ENCODE assay signal across 8 mouse cellular contexts in genomic region chr1:193376478-193377134, GRCm38 (mm10). TPM values are rescaled to one million over a fixed set of nuclear protein-coding genes. Genes with fewer than 3 reads are reported as not detected.
DNase-seq lines count a peak whose midpoint lies in the region; ATAC-seq and TF ChIP-seq lines count a peak whose summit lies in the region.

No protein-coding gene starts in this region.

- no peak overlapping the region for H3K27ac ChIP-seq in forebrain, embryonic 11.5 days (ENCODE audit: low read depth, low read length)
- H3K27ac ChIP-seq in hindbrain, embryonic 16.5 days (ENCODE audit: low read depth, low read length) = no peak overlapping the region
- H3K27ac ChIP-seq in lung, embryonic 14.5 days (ENCODE audit: low read depth) = no peak overlapping the region

- no peaks in the 10 kb centered on the region for H3K4me1 ChIP-seq in forebrain, embryonic 11.5 days (replicated peaks; ENCODE audit: control insufficient read depth, insufficient read depth, low read length)
- H3K4me1 ChIP-seq in hindbrain, embryonic 16.5 days (ENCODE audit: control insufficient read depth, insufficient read depth, low read depth, low read length) = peaks cover under 1% of the 10 kb centered on the region; the same call in 1 of the 2 replicates
- no peaks in the 10 kb centered on the region for H3K4me1 ChIP-seq in lung, embryonic 14.5 days (ENCODE audit: insufficient read depth)

- no peak overlapping the region for H3K4me3 ChIP-seq in forebrain, embryonic 11.5 days (ENCODE audit: low read depth, low read length)
- no peak overlapping the region for H3K4me3 ChIP-seq in hindbrain, embryonic 16.5 days (ENCODE audit: low read length)
- H3K4me3 ChIP-seq in lung, embryonic 14.5 days (ENCODE audit: low read depth, low read length) = no peak overlapping the region

- no peak overlapping the region for H3K9ac ChIP-seq in forebrain, embryonic 11.5 days (ENCODE audit: low read length)
- no peak overlapping the region for H3K9ac ChIP-seq in hindbrain, embryonic 16.5 days (ENCODE audit: low read depth, low read length)
- no peak overlapping the region for H3K9ac ChIP-seq in lung, embryonic 14.5 days

- no peaks in the 10 kb centered on the region for H3K27me3 ChIP-seq in forebrain, embryonic 11.5 days (ENCODE audit: control insufficient read depth, insufficient read depth, low read length)
- H3K27me3 ChIP-seq in hindbrain, embryonic 16.5 days (replicated peaks; ENCODE audit: control insufficient read depth, insufficient read depth, low read length) = no peaks in the 10 kb centered on the region
- no peaks in the 10 kb centered on the region for H3K27me3 ChIP-seq in lung, embryonic 14.5 days (ENCODE audit: insufficient read depth, low read length)

- peak; percentile 10 to 11 for DNase-seq in urinary bladder, adult 18-20 months (ENCODE audit: low spot score in 2 of 2)
- DNase-seq in urinary bladder, adult 2 months (ENCODE audit: low spot score) = no peak
- peak; percentile 87 for DNase-seq in brain, embryonic 14.5 days (ENCODE audit: low read depth)
- peak; percentile 77 for DNase-seq in forebrain, embryonic 11.5 days (ENCODE audit: low spot score)
- DNase-seq in lung, embryonic 14.5 days = peak; percentile 86
- DNase-seq in layer of hippocampus, adult 9-10 months (ENCODE audit: low spot score) = no peak

- H3K9me3 ChIP-seq in forebrain, embryonic 11.5 days (ENCODE audit: control insufficient read depth, low read length) = no peaks in the 10 kb centered on the region
- H3K9me3 ChIP-seq in hindbrain, embryonic 16.5 days (ENCODE audit: control insufficient read depth, low read length) = no peaks in the 10 kb centered on the region
- no peaks in the 10 kb centered on the region for H3K9me3 ChIP-seq in lung, embryonic 14.5 days (ENCODE audit: low read depth, low read length)

- no peaks in the 10 kb centered on the region for H3K36me3 ChIP-seq in forebrain, embryonic 11.5 days (ENCODE audit: control insufficient read depth, insufficient read depth, low read length)
- no peaks in the 10 kb centered on the region for H3K36me3 ChIP-seq in hindbrain, embryonic 16.5 days (ENCODE audit: control insufficient read depth, insufficient read depth, low read length)
- no peaks in the 10 kb centered on the region for H3K36me3 ChIP-seq in lung, embryonic 14.5 days (ENCODE audit: insufficient read depth)

- TF ChIP-seq CTCF in brain, embryonic 14.5 days (IDR thresholded peaks at IDR 0.05; ENCODE audit: borderline replicate concordance, extremely low read depth, insufficient read depth, insufficient read length) = peak; percentile 90
- TF ChIP-seq CTCF in lung, embryonic 14.5 days (IDR thresholded peaks at IDR 0.05; ENCODE audit: low read depth) = peak; percentile 97

- 24% methylated on average over 4 of the region's 4 CpGs for WGBS in forebrain, embryonic 11.5 days
- 22% methylated on average over 4 of the region's 4 CpGs for WGBS in hindbrain, embryonic 16.5 days
- WGBS in lung, embryonic 14.5 days = 23% methylated on average over 4 of the region's 4 CpGs

- no peak overlapping the region for H3K4me2 ChIP-seq in forebrain, embryonic 11.5 days (ENCODE audit: low read depth, low read length, severe bottlenecking)
- no peak overlapping the region for H3K4me2 ChIP-seq in hindbrain, embryonic 16.5 days (ENCODE audit: low read length)
- H3K4me2 ChIP-seq in lung, embryonic 14.5 days = no peak overlapping the region

- ATAC-seq in forebrain, embryonic 11.5 days (replicated peaks; ENCODE audit: low FRiP score) = peak; percentile 66
- ATAC-seq in hindbrain, embryonic 16.5 days = peak; percentile 75
- peak; percentile 62 for ATAC-seq in lung, embryonic 14.5 days (ENCODE audit: insufficient read depth)
- ATAC-seq in neutrophil, adult 5-6 weeks (ENCODE audit: extremely low read depth, insufficient number of reproducible peaks, low FRiP score, poor library complexity, severe bottlenecking) = peak; percentile 76; the same call in 1 of the 2 replicates

- TF ChIP-seq POLR2A in brain, embryonic 14.5 days (IDR thresholded peaks at IDR 0.05; ENCODE audit: borderline replicate concordance, extremely low read depth, insufficient read depth, insufficient read length, poor library complexity, severe bottlenecking) = no peak

RNA-seq across cellular contexts. Expression of gene Camk1g, which starts 6.5 kb away (rescaled TPM):
- polyA plus RNA-seq in urinary bladder, adult 2 months (2012; rRNA removed) = 0.44 and 0.48 TPM in 2 replicates
- polyA plus RNA-seq in brain, embryonic 14.5 days (2012; rRNA removed) = 40.8 and 47.3 TPM in 2 replicates
- 15.0 and 17.4 TPM in 2 replicates for polyA plus RNA-seq in forebrain, embryonic 11.5 days (2014; fragmentation: Nextera tagmentation; extraction: Ambion mirVana)
- polyA plus RNA-seq in hindbrain, embryonic 16.5 days (2015; fragmentation: Nextera tagmentation; extraction: Ambion mirVana) = 44.2 and 44.6 TPM in 2 replicates
- 28.4 and 31.8 TPM in 2 replicates for polyA plus RNA-seq in lung, embryonic 14.5 days (2014; fragmentation: Nextera tagmentation; extraction: Ambion mirVana)
- total RNA-seq in neutrophil, adult 5-6 weeks (2017) = not detected in 2 replicates

Comparison
In these comparisons a context has a peak if more than half of its experiments do, and no peak if none do; other contexts are left out.
1. DNase-seq: peak in urinary bladder, adult 18-20 months (2 of 2), brain, embryonic 14.5 days (single experiment), forebrain, embryonic 11.5 days (single experiment) and lung, embryonic 14.5 days (single experiment); none in urinary bladder, adult 2 months (single experiment) and layer of hippocampus, adult 9-10 months (single experiment).
2. RNA of gene Camk1g, which starts 6.5 kb away (polyA plus RNA-seq): 44.2 to 44.6 TPM in hindbrain, embryonic 16.5 days, 40.8 to 47.3 TPM in brain, embryonic 14.5 days, 28.4 to 31.8 TPM in lung, embryonic 14.5 days and 15.0 to 17.4 TPM in forebrain, embryonic 11.5 days; 0.44 to 0.48 TPM in urinary bladder, adult 2 months; every median in the first group is over 10 times any median in the second.
3. Peak in every context shown above with its lines, with median percentiles within 50 percentile points of each other: ATAC-seq.